Mouse (Mus musculus) stomach, postnatal 0 days (tissue): ENCODE data around the gene Yipf1.

ENCODE experiments used
- CTCF ChIP-seq: IDR thresholded peaks from 2 replicates; pipeline ENCODE4 v1.5.1; 2016; ENCODE audit warnings: antibody characterized with exemption, low read depth, mild to moderate bottlenecking, moderate library complexity
- EP300 ChIP-seq: optimal IDR thresholded peaks from 2 replicates; pipeline ENCODE3; 2016; ENCODE audit warnings: antibody characterized with exemption

- peak; percentile 43 for TF ChIP-seq CTCF
- TF ChIP-seq EP300: no peak
Observed at GRCm38 (mm10) chr4:107333514-107333913, 19.4 kb downstream of the Yipf1 start.
